Comparison of ENCODE assay signal across 8 mouse cellular contexts in the genomic region with DNA sequence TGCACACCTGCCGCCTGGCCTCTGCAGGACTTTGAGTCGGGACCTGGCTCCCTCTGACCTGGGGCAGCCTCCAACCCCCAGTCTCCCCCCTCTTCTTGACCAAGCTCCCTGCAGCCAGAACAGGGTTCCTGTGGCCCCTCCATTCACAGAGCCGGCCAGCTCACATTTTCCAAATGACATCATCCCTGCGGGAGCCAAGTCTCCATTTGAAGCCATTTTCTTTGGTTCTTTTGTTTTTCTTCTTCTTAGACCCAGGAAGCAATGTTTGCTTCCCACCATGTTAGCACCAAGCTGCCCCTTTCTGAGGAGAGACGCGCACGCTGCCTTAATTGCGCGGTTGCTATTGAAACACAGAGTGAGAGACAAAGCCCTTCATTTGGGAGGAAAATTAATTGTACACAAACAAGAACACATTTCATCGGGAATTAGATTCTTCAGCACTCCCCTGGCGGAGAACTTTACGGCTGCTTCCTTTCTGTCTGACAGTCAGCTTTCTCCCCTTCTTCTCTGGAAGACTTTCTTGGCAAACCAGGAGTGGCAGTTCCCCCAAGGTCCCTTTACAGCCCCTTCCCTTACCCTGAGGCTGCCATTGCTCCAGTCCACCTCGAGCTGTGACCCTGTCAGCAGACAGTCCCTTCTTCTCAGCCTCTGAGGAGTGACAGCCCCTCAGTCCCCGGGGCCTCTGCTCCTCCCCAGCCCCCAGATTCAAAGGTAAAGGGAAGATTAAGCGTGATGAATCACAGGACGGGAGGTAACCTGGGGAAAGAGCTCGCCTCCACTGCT.
DNase-seq lines count a peak whose midpoint lies in the region; ATAC-seq lines count a peak whose summit lies in the region.
"Not testable (repeated sequence)": the region's sequence is repeated elsewhere in the genome, so short reads cannot be mapped to it uniquely, and the experiment has no call there.

No protein-coding gene starts in this region.

- H3K4me2 ChIP-seq in forebrain, embryonic 14.5 days (ENCODE audit: low read length), result peak overlapping the region; percentile 34; the same call in 1 of the 2 replicates
- peak overlapping the region; percentile 29; the same call in 1 of the 2 replicates for H3K4me2 ChIP-seq in hindbrain, embryonic 13.5 days
- peak overlapping the region; percentile 37; the same call in 1 of the 2 replicates for H3K4me2 ChIP-seq in neural tube, embryonic 14.5 days (ENCODE audit: low read depth, low read length)

- not testable (repeated sequence) for H3K9ac ChIP-seq in forebrain, embryonic 14.5 days (ENCODE audit: low read length); neural tube, embryonic 14.5 days (replicated peaks; ENCODE audit: low read depth, low read length)
- H3K9ac ChIP-seq in hindbrain, embryonic 13.5 days, result peak overlapping the region; percentile 43; the same call in 1 of the 2 replicates

- H3K9me3 ChIP-seq in forebrain, embryonic 14.5 days (replicated peaks; ENCODE audit: control insufficient read depth, low read length); hindbrain, embryonic 13.5 days; neural tube, embryonic 14.5 days (ENCODE audit: control insufficient read depth, low read length): not testable (repeated sequence)

- H3K4me1 ChIP-seq in forebrain, embryonic 14.5 days (ENCODE audit: control insufficient read depth, insufficient read depth, low read length), result not testable (repeated sequence)
- peaks cover 50% of the 10 kb centered on the region for H3K4me1 ChIP-seq in hindbrain, embryonic 13.5 days (replicated peaks)
- peaks cover 15% of the 10 kb centered on the region for H3K4me1 ChIP-seq in neural tube, embryonic 14.5 days (ENCODE audit: control insufficient read depth, insufficient read depth, low read length)

- peak; percentile 85 for ATAC-seq in forebrain, embryonic 14.5 days
- peak; percentile 44 for ATAC-seq in hindbrain, embryonic 13.5 days (ENCODE audit: low FRiP score)
- ATAC-seq in neural tube, embryonic 14.5 days (ENCODE audit: low read depth), result peak; percentile 68; the same call in 1 of the 2 replicates

- peaks cover 11% of the 10 kb centered on the region for H3K27me3 ChIP-seq in forebrain, embryonic 14.5 days (replicated peaks; ENCODE audit: control insufficient read depth, insufficient read depth, low read length)
- peaks cover 51% of the 10 kb centered on the region for H3K27me3 ChIP-seq in hindbrain, embryonic 13.5 days
- H3K27me3 ChIP-seq in neural tube, embryonic 14.5 days (ENCODE audit: control insufficient read depth, insufficient read depth, low read length), result not testable (repeated sequence)

- H3K4me3 ChIP-seq in forebrain, embryonic 14.5 days (ENCODE audit: low read depth, low read length); hindbrain, embryonic 13.5 days; neural tube, embryonic 14.5 days (ENCODE audit: low read depth, low read length): not testable (repeated sequence)

- peak; percentile 36 for DNase-seq in 3134 (ENCODE audit: extremely low read depth, insufficient read length, low spot score)
- peak; percentile 50 for DNase-seq in brain, embryonic 18.5 days (ENCODE audit: low read depth, low spot score)
- DNase-seq in forebrain, embryonic 14.5 days (ENCODE audit: low spot score), result peak; percentile 90
- DNase-seq in heart, adult 9 months (ENCODE audit: low spot score in 2 of 2), result peak; percentile 43 to 77
- peak; percentile 18 for DNase-seq in layer of hippocampus, adult 9-11 months
- peak; percentile 44 for DNase-seq in lung, postnatal 14 days

- WGBS in forebrain, embryonic 14.5 days, result under 1% methylated on average over 14 of the region's 17 CpGs
- 4% methylated on average over 14 of the region's 17 CpGs for WGBS in hindbrain, embryonic 13.5 days
- WGBS in neural tube, embryonic 14.5 days, result 3% methylated on average over 13 of the region's 17 CpGs

- not testable (repeated sequence) for H3K27ac ChIP-seq in forebrain, embryonic 14.5 days (ENCODE audit: low read depth, low read length)
- H3K27ac ChIP-seq in hindbrain, embryonic 13.5 days, result peak overlapping the region; percentile 84
- H3K27ac ChIP-seq in neural tube, embryonic 14.5 days (ENCODE audit: low read depth, low read length), result peak overlapping the region; percentile 78

- H3K36me3 ChIP-seq in forebrain, embryonic 14.5 days (ENCODE audit: control insufficient read depth, insufficient read depth, low read length); hindbrain, embryonic 13.5 days; neural tube, embryonic 14.5 days (ENCODE audit: control insufficient read depth, insufficient read depth, low read length): not testable (repeated sequence)

Comparison
In these comparisons a context has a peak if more than half of its experiments do, and no peak if none do; other contexts are left out.
1. DNase-seq: peak in every context shown above with its lines; median percentile 90 in forebrain, embryonic 14.5 days; 60 in heart, adult 9 months; 50 in brain, embryonic 18.5 days; 44 in lung, postnatal 14 days; 36 in 3134; 18 in layer of hippocampus, adult 9-11 months.